Mouse (Mus musculus) liver, embryonic 14.5 days (tissue): ENCODE measurements at regions not wholly inside any gene's neighbourhood (a gene's known extent, or its start where the extent isn't known, plus 50 kb on each side); places are given as distances from the start of the nearest gene placed in this dataset.

ENCODE experiments used
- CTCF ChIP-seq: IDR thresholded peaks from 2 replicates; pipeline ENCODE4 v1.5.1; 2016; ENCODE audit warnings: antibody characterized with exemption, low read depth, control low read depth
- EP300 ChIP-seq: IDR thresholded peaks from 2 replicates; pipeline ENCODE4 v1.6.1; 2016; ENCODE audit warnings: antibody characterized with exemption, low read depth

GRCm38 (mm10) chr7:82921722-82922121 lies 54.6 kb downstream of the Mex3b start:
- TF ChIP-seq CTCF (no peak), EP300 (no peak)
